Mouse (Mus musculus): ENCODE data around the gene Batf2. TPM values are rescaled to one million over a fixed set of nuclear protein-coding genes. Genes with fewer than 3 reads are reported as not detected.

The Batf2 gene
- polyA plus RNA-seq, 1 experiment from 2014 or later: 0.47 TPM

- Histone ChIP-seq H3K4me3 (ENCODE audit: low read length) (peak overlapping the region; percentile 82), H3K27ac (ENCODE audit: low read length) (peak overlapping the region; percentile 98), H3K27me3 (ENCODE audit: insufficient read depth, low read length) (no peaks in the 10 kb centered on the region), H3K9me3 (ENCODE audit: low read length) (no peaks in the 10 kb centered on the region), H3K4me1 (ENCODE audit: insufficient read depth, low read length) (peaks cover 16% of the 10 kb centered on the region), H3K4me2 (replicated peaks; ENCODE audit: low read depth, low read length) (peak overlapping the region; percentile 79), H3K36me3 (ENCODE audit: insufficient read depth, low read length) (peaks cover 17% of the 10 kb centered on the region), H3K9ac (replicated peaks; ENCODE audit: low read length) (peak overlapping the region; percentile 87)
- no peak; the same call in none of the 2 replicates for ATAC-seq (ENCODE audit: low FRiP score, low TSS enrichment)
- WGBS: 5% methylated on average over 32 of the region's 32 CpGs
Observed at GRCm38 (mm10) chr19:6117346-6117985, 23.3 kb upstream of the Batf2 start.

GRCm38 (mm10) chr19:6117986-6118676 is 22.7 kb upstream of the Batf2 start, which contains the start of gene Sac3d1:
TSS of gene Sac3d1 (minus strand) at chr19:6118650.
- WGBS: under 1% methylated on average over 74 of the region's 77 CpGs
- Histone ChIP-seq H3K4me3 (ENCODE audit: low read length) (peak within 1 kb of the TSS; percentile 82), H3K4me2 (replicated peaks; ENCODE audit: low read depth, low read length) (peak within 1 kb of the TSS; percentile 79), H3K27ac (ENCODE audit: low read length) (peak within 1 kb of the TSS; percentile 98), H3K9ac (replicated peaks; ENCODE audit: low read length) (peak within 1 kb of the TSS; percentile 87), H3K9me3 (ENCODE audit: low read length) (no peaks in the 10 kb centered on the region), H3K27me3 (ENCODE audit: insufficient read depth, low read length) (no peaks in the 10 kb centered on the region), H3K36me3 (ENCODE audit: insufficient read depth, low read length) (peaks cover 17% of the 10 kb centered on the region), H3K4me1 (ENCODE audit: insufficient read depth, low read length) (peaks cover 16% of the 10 kb centered on the region)
- ATAC-seq (ENCODE audit: low FRiP score, low TSS enrichment): peak; percentile 84

GRCm38 (mm10) chr19:6118677-6119185 is 22.1 kb upstream of the Batf2 start:
- Histone ChIP-seq H3K9ac (replicated peaks; ENCODE audit: low read length) (peak overlapping the region; percentile 87), H3K27ac (ENCODE audit: low read length) (peak overlapping the region; percentile 98), H3K4me2 (replicated peaks; ENCODE audit: low read depth, low read length) (peak overlapping the region; percentile 79), H3K36me3 (ENCODE audit: insufficient read depth, low read length) (peaks cover 17% of the 10 kb centered on the region), H3K4me1 (ENCODE audit: insufficient read depth, low read length) (peaks cover 16% of the 10 kb centered on the region), H3K4me3 (ENCODE audit: low read length) (peak overlapping the region; percentile 82), H3K27me3 (ENCODE audit: insufficient read depth, low read length) (no peaks in the 10 kb centered on the region), H3K9me3 (ENCODE audit: low read length) (no peaks in the 10 kb centered on the region)
- 1% methylated on average over 8 of the region's 8 CpGs for WGBS
- ATAC-seq (ENCODE audit: low FRiP score, low TSS enrichment): peak; percentile 49; the same call in 1 of the 2 replicates

GRCm38 (mm10) chr19:6121761-6122160 is 19.0 kb upstream of the Batf2 start:
- Histone ChIP-seq H3K4me1 (ENCODE audit: insufficient read depth, low read length) (peaks cover 13% of the 10 kb centered on the region), H3K4me3 (ENCODE audit: low read length) (no peak overlapping the region), H3K27ac (ENCODE audit: low read length) (no peak overlapping the region), H3K9ac (replicated peaks; ENCODE audit: low read length) (no peak overlapping the region), H3K36me3 (ENCODE audit: insufficient read depth, low read length) (no peaks in the 10 kb centered on the region), H3K9me3 (ENCODE audit: low read length) (no peaks in the 10 kb centered on the region), H3K27me3 (ENCODE audit: insufficient read depth, low read length) (no peaks in the 10 kb centered on the region), H3K4me2 (replicated peaks; ENCODE audit: low read depth, low read length) (no peak overlapping the region)
- no peak for ATAC-seq (ENCODE audit: low FRiP score, low TSS enrichment)
- 26% methylated on average over 19 of the region's 19 CpGs for WGBS

- WGBS: 71% methylated on average over 8 of the region's 8 CpGs
- Histone ChIP-seq H3K27ac (ENCODE audit: low read length) (no peak overlapping the region), H3K4me2 (replicated peaks; ENCODE audit: low read depth, low read length) (no peak overlapping the region)
Observed at GRCm38 (mm10) chr19:6123330-6123729, 17.5 kb upstream of the Batf2 start.

GRCm38 (mm10) chr19:6124898-6125297 is 15.9 kb upstream of the Batf2 start:
- H3K27me3 ChIP-seq (ENCODE audit: insufficient read depth, low read length): no peaks in the 10 kb centered on the region
- no peak overlapping the region for H3K4me3 ChIP-seq (ENCODE audit: low read length)
- peaks cover 9% of the 10 kb centered on the region; the same call in 1 of the 2 replicates for H3K4me1 ChIP-seq (ENCODE audit: insufficient read depth, low read length)
- no peak for ATAC-seq (ENCODE audit: low FRiP score, low TSS enrichment)
- no peaks in the 10 kb centered on the region for H3K9me3 ChIP-seq (ENCODE audit: low read length)
- no peak overlapping the region for H3K9ac ChIP-seq (replicated peaks; ENCODE audit: low read length)
- H3K27ac ChIP-seq (ENCODE audit: low read length): no peak overlapping the region
- no peaks in the 10 kb centered on the region for H3K36me3 ChIP-seq (ENCODE audit: insufficient read depth, low read length)
- H3K4me2 ChIP-seq (replicated peaks; ENCODE audit: low read depth, low read length): no peak overlapping the region
- WGBS: 81% methylated on average over 2 of the region's 2 CpGs

More at GRCm38 (mm10) chr19:6123330-6123729, 17.5 kb upstream of the Batf2 start:
- Histone ChIP-seq H3K4me1 (ENCODE audit: insufficient read depth, low read length) (peaks cover 9% of the 10 kb centered on the region; the same call in 1 of the 2 replicates), H3K9ac (replicated peaks; ENCODE audit: low read length) (no peak overlapping the region), H3K36me3 (ENCODE audit: insufficient read depth, low read length) (no peaks in the 10 kb centered on the region), H3K4me3 (ENCODE audit: low read length) (no peak overlapping the region), H3K9me3 (ENCODE audit: low read length) (no peaks in the 10 kb centered on the region), H3K27me3 (ENCODE audit: insufficient read depth, low read length) (no peaks in the 10 kb centered on the region)
- no peak for ATAC-seq (ENCODE audit: low FRiP score, low TSS enrichment)

GRCm38 (mm10) chr19:6126289-6126688 is 14.5 kb upstream of the Batf2 start:
- Histone ChIP-seq H3K4me1 (ENCODE audit: insufficient read depth, low read length) (peaks cover 9% of the 10 kb centered on the region; the same call in 1 of the 2 replicates), H3K27me3 (ENCODE audit: insufficient read depth, low read length) (no peaks in the 10 kb centered on the region), H3K4me2 (replicated peaks; ENCODE audit: low read depth, low read length) (no peak overlapping the region), H3K36me3 (ENCODE audit: insufficient read depth, low read length) (no peaks in the 10 kb centered on the region), H3K9ac (replicated peaks; ENCODE audit: low read length) (no peak overlapping the region), H3K27ac (ENCODE audit: low read length) (no peak overlapping the region), H3K4me3 (ENCODE audit: low read length) (no peak overlapping the region), H3K9me3 (ENCODE audit: low read length) (no peaks in the 10 kb centered on the region)
- no peak for ATAC-seq (ENCODE audit: low FRiP score, low TSS enrichment)
- WGBS: 25% methylated on average over 4 of the region's 4 CpGs

GRCm38 (mm10) chr19:6126789-6127580 is 13.8 kb upstream of the Batf2 start:
- Histone ChIP-seq H3K4me1 (ENCODE audit: insufficient read depth, low read length) (peaks cover 5% of the 10 kb centered on the region; the same call in 1 of the 2 replicates), H3K9ac (replicated peaks; ENCODE audit: low read length) (peak overlapping the region; percentile 80; the same call in 1 of the 2 replicates), H3K36me3 (ENCODE audit: insufficient read depth, low read length) (no peaks in the 10 kb centered on the region), H3K4me2 (replicated peaks; ENCODE audit: low read depth, low read length) (peak overlapping the region; percentile 64), H3K4me3 (ENCODE audit: low read length) (peak overlapping the region; percentile 64), H3K9me3 (ENCODE audit: low read length) (no peaks in the 10 kb centered on the region), H3K27ac (ENCODE audit: low read length) (peak overlapping the region; percentile 93), H3K27me3 (ENCODE audit: insufficient read depth, low read length) (no peaks in the 10 kb centered on the region)
- WGBS: 68% methylated on average over 10 of the region's 10 CpGs
- ATAC-seq (ENCODE audit: low FRiP score, low TSS enrichment): no peak

GRCm38 (mm10) chr19:6127760-6128341 is 12.9 kb upstream of the Batf2 start, which contains the start of gene Snx15:
TSS of gene Snx15 (minus strand) at chr19:6128304.
- H3K9me3 ChIP-seq (ENCODE audit: low read length): no peaks in the 10 kb centered on the region
- no peaks in the 10 kb centered on the region for H3K36me3 ChIP-seq (ENCODE audit: insufficient read depth, low read length)
- peak; percentile 97 for ATAC-seq (ENCODE audit: low FRiP score, low TSS enrichment)
- H3K9ac ChIP-seq (replicated peaks; ENCODE audit: low read length): peak within 1 kb of the TSS; percentile 80
- H3K27ac ChIP-seq (ENCODE audit: low read length): peak within 1 kb of the TSS; percentile 93
- peak within 1 kb of the TSS; percentile 64 for H3K4me2 ChIP-seq (replicated peaks; ENCODE audit: low read depth, low read length)
- under 1% methylated on average over 32 of the region's 32 CpGs for WGBS
- H3K27me3 ChIP-seq (ENCODE audit: insufficient read depth, low read length): no peaks in the 10 kb centered on the region
- H3K4me1 ChIP-seq (ENCODE audit: insufficient read depth, low read length): peaks cover 5% of the 10 kb centered on the region; the same call in 1 of the 2 replicates
- peak within 1 kb of the TSS; percentile 64 for H3K4me3 ChIP-seq (ENCODE audit: low read length)
